Mouse (Mus musculus): ENCODE data around the gene Mob3c.

Mob3c gene

DNA sequence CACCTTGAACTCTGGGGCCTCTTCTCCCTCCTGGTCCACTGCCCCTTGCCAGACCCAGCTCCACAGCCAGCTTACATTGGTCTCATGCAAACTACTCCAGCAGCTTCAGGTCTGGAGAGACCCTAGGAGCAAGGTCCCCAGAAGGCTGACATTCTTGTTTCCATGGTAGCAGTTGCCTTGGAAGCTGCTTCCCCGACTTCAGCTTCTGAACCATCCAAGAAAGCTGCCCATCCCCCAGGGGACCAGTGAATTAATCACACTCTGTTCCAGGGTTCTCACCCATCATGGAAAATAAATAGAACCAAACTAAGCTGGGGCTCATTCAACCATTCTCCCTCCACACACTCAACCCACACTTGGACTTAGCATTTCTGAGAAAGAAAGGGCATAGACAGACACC, 53.3 kb downstream of the Mob3c start:
- peak; percentile 71 for DNase-seq (ENCODE audit: low spot score)

- no peak for DNase-seq (ENCODE audit: low spot score)
Observed at GRCm38 (mm10) chr4:115882195-115882594, 54.3 kb downstream of the Mob3c start.

DNA sequence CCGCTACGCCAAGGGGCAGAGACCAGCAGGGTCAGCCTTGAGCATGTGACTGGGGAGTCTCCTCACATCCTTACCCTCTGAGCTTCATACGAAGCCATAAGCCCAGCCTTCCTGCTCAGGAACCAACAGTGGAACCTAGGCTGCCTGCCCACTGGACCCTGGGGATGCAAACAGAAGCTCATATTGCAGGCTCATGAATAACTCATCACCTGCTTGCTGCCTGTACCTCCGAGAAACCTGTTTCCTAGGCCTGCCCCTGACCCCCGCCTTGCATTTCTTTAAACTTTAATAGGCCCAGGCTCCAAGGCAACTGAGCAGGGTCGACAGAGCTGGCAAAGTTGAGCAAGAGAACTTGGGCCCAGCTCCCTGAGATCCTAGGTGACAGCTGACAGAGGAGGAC, 56.1 kb downstream of the Mob3c start, which contains the start of gene Kncn:
Kncn (plus strand) TSS at position 379 of the 400 bp plus-strand sequence.
- no peak for DNase-seq (ENCODE audit: low spot score)
